Mouse (Mus musculus) heart, embryonic 11.5 days (tissue): ENCODE results near the gene Mbl2. TPM values are rescaled to one million over a fixed set of nuclear protein-coding genes. Genes with fewer than 3 reads are reported as not detected.
"Not testable (repeated sequence)": the region's sequence is repeated elsewhere in the genome, so short reads cannot be mapped to it uniquely, and the experiment has no call there.

Source experiments
- ATAC-seq: fragments of 200-750 bp; cut with Nextera tagmentation; replicated peaks from 2 replicates; pipeline ENCODE4 v1.8.0; 2017; ENCODE audit warnings: moderate library complexity; ENCODE audit not compliant: insufficient number of reproducible peaks, low FRiP score, low TSS enrichment
- H3K27ac ChIP-seq: fragments of 300-500 bp; sonication (generic); 2 replicates; pipeline ENCODE4 v1.5.1; 2014; ENCODE audit warnings: mild to moderate bottlenecking, low read depth, low read length
- H3K27me3 ChIP-seq: fragments of 300-500 bp; sonication (generic); 2 replicates; pipeline ENCODE4 v1.6.1; 2014; ENCODE audit warnings: mild to moderate bottlenecking, low read length, mixed read lengths; ENCODE audit not compliant: control insufficient read depth, insufficient read depth
- H3K36me3 ChIP-seq: fragments of 300-500 bp; sonication (generic); 2 replicates; pipeline ENCODE4 v1.6.1; 2014; ENCODE audit warnings: mild to moderate bottlenecking, low read length, moderate library complexity, mixed read lengths; ENCODE audit not compliant: control insufficient read depth, insufficient read depth
- H3K4me1 ChIP-seq: fragments of 300-500 bp; sonication (generic); 2 replicates; pipeline ENCODE4 v1.6.1; 2014; ENCODE audit warnings: low read length; ENCODE audit not compliant: control insufficient read depth, insufficient read depth
- H3K4me2 ChIP-seq: fragments of 300-500 bp; sonication (generic); 2 replicates; pipeline ENCODE4 v1.6.1; 2014; ENCODE audit warnings: mild to moderate bottlenecking, moderate library complexity
- H3K4me3 ChIP-seq: fragments of 300-500 bp; sonication (generic); 2 replicates; pipeline ENCODE4 v1.5.1; 2014; ENCODE audit warnings: low read depth, low read length
- H3K9ac ChIP-seq: fragments of 300-500 bp; sonication (generic); 2 replicates; pipeline ENCODE4 v1.6.1; 2014; ENCODE audit warnings: mild to moderate bottlenecking, low read depth, low read length, moderate library complexity
- H3K9me3 ChIP-seq: fragments of 300-500 bp; sonication (generic); replicated peaks from 2 replicates; pipeline ENCODE4 v1.6.1; 2016; ENCODE audit warnings: low read length; ENCODE audit not compliant: control insufficient read depth
- WGBS: fragments of 180-500 bp; shearing (Covaris S2); extraction: QIAGEN DNeasy Blood & Tissue Kit; methylation state at CpG from one replicate; pipeline ENCODE4 v1.1.7; 2014; ENCODE audit not compliant: insufficient replicate concordance; 5-methylcytosine and 5-hydroxymethylcytosine counted together
- polyA plus RNA-seq: library from polyadenylated mRNA; unstranded; fragments of >200 nt; fragmentation: Nextera tagmentation; extraction: Ambion mirVana; gene quantifications from 2 replicates; pipeline ENCODE4 v1.2.1, GENCODE M21; 2014

The Mbl2 gene
- polyA plus RNA-seq, 1 experiment from 2014 or later = not detected

GRCm38 (mm10) chr19:30214026-30214425 is 18.7 kb upstream of the Mbl2 start:
- Histone ChIP-seq H3K9me3 (no peaks in the 10 kb centered on the region), H3K4me3 (no peak overlapping the region), H3K4me1 (no peaks in the 10 kb centered on the region), H3K36me3 (no peaks in the 10 kb centered on the region), H3K9ac (no peak overlapping the region), H3K27ac (no peak overlapping the region), H3K27me3 (no peaks in the 10 kb centered on the region), H3K4me2 (no peak overlapping the region)
- WGBS = 16% methylated on average over 2 of the region's 2 CpGs
- no peak for ATAC-seq

GRCm38 (mm10) chr19:30215736-30216135 is 17.0 kb upstream of the Mbl2 start:
- not testable (repeated sequence) for H3K27ac ChIP-seq, H3K4me2 ChIP-seq, ATAC-seq, H3K27me3 ChIP-seq, H3K36me3 ChIP-seq, H3K9me3 ChIP-seq, H3K4me1 ChIP-seq, H3K4me3 ChIP-seq, H3K9ac ChIP-seq
- 65% methylated on average over 2 of the region's 2 CpGs for WGBS

- no peak overlapping the region for H3K9ac ChIP-seq
- no peaks in the 10 kb centered on the region for H3K36me3 ChIP-seq
- H3K9me3 ChIP-seq = no peaks in the 10 kb centered on the region
- no peaks in the 10 kb centered on the region for H3K4me1 ChIP-seq
- H3K4me3 ChIP-seq = no peak overlapping the region
- no peak overlapping the region for H3K4me2 ChIP-seq
- H3K27ac ChIP-seq = no peak overlapping the region
- ATAC-seq = no peak
- WGBS = 62% methylated on average over 4 of the region's 4 CpGs
- no peaks in the 10 kb centered on the region for H3K27me3 ChIP-seq
These were observed 16.6 kb upstream of the Mbl2 start for GRCm38 (mm10) chr19:30216186-30216585.

DNA sequence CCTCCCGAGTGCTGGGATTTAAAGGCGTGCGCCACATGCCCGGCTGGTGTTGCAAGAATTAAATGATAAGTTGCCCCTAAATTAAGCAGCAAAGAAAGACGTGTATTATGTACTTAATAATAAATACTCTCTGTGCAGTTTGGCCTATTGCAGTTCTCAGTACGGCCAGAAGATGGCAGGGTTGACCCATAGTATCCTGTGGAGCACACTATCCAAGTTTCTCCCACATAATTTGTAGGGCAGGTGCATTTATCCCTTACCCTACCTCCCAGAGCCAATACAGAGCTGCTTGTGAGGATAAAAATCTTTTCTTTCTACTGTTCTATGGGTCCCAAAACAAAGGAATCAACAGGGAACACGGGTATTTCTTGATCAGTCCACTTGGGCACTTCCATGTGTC is 15.4 kb upstream of the Mbl2 start:
- no peak overlapping the region for H3K4me2 ChIP-seq
- H3K27ac ChIP-seq = no peak overlapping the region
- ATAC-seq = no peak
- no peak overlapping the region for H3K4me3 ChIP-seq
- 14% methylated on average over 7 of the region's 7 CpGs for WGBS
- H3K9me3 ChIP-seq = no peaks in the 10 kb centered on the region
- no peaks in the 10 kb centered on the region for H3K36me3 ChIP-seq
- H3K27me3 ChIP-seq = no peaks in the 10 kb centered on the region
- H3K4me1 ChIP-seq = no peaks in the 10 kb centered on the region
- no peak overlapping the region for H3K9ac ChIP-seq

GRCm38 (mm10) chr19:30222593-30222992 is 10.1 kb upstream of the Mbl2 start:
- not testable (repeated sequence) for H3K27me3 ChIP-seq, H3K9ac ChIP-seq, ATAC-seq, H3K9me3 ChIP-seq, H3K4me1 ChIP-seq, H3K4me3 ChIP-seq, H3K4me2 ChIP-seq, H3K27ac ChIP-seq, H3K36me3 ChIP-seq
- 50% methylated on average over 8 of the region's 8 CpGs for WGBS

- Histone ChIP-seq H3K4me1 (no peaks in the 10 kb centered on the region), H3K27ac (no peak overlapping the region), H3K27me3 (no peaks in the 10 kb centered on the region), H3K9ac (no peak overlapping the region), H3K36me3 (no peaks in the 10 kb centered on the region), H3K9me3 (no peaks in the 10 kb centered on the region), H3K4me2 (no peak overlapping the region), H3K4me3 (no peak overlapping the region)
- WGBS = 70% methylated on average over 3 of the region's 3 CpGs
- ATAC-seq = no peak
These were observed 3.3 kb upstream of the Mbl2 start for GRCm38 (mm10) chr19:30229477-30229876.

DNA sequence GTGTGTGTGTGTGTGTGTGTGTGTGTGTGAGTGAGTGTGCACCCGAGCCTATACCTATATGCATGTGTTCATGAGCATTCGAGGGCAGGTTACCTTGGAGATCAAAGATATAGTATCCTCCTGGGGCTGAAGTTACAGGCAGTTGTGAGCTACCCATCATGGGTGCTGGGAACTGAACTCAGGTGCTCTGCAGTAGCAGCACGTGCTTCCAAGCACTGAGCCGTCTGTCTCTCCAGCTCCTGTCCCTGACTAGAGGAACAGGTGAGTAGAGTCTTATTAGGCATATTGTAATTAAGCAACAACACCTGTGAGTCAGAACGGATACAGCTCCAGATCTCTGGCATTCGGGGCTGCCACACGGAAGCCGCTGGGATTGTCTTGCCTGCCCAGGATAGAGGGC is 1.7 kb downstream of the Mbl2 start:
- Histone ChIP-seq H3K9ac (no peak overlapping the region), H3K4me2 (no peak overlapping the region), H3K27me3 (no peaks in the 10 kb centered on the region), H3K36me3 (no peaks in the 10 kb centered on the region), H3K27ac (no peak overlapping the region), H3K9me3 (no peaks in the 10 kb centered on the region), H3K4me3 (no peak overlapping the region), H3K4me1 (no peaks in the 10 kb centered on the region)
- 75% methylated on average over 8 of the region's 8 CpGs for WGBS
- no peak for ATAC-seq

GRCm38 (mm10) chr19:30247359-30247758 is 14.6 kb downstream of the Mbl2 start:
- ATAC-seq = no peak
- no peak overlapping the region for H3K4me3 ChIP-seq
- 22% methylated on average over 11 of the region's 11 CpGs for WGBS

DNA sequence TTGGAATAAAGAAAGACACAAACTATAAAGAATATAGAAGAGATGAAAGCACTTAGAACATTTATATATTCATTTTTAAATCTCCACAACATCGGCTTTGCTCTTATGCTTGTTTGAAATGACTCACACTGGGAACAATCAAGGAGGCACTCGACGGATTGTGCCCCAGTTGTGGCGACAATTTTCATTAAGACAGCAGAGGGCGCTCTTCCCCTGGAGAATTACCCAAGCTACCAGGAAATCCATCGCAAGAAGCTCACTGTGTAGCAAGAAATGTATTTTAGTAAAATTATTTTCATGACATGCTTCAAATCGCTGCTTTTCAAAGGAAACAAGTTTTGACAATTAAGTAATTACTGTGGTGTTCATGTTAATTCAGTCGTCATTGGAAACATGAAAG is 16.1 kb downstream of the Mbl2 start:
- no peak overlapping the region for H3K4me3 ChIP-seq
- H3K4me2 ChIP-seq = no peak overlapping the region
- WGBS = 5% methylated on average over 8 of the region's 8 CpGs
- no peaks in the 10 kb centered on the region for H3K9me3 ChIP-seq
- no peak for ATAC-seq
- no peaks in the 10 kb centered on the region for H3K36me3 ChIP-seq
- no peak overlapping the region for H3K27ac ChIP-seq
- H3K27me3 ChIP-seq = no peaks in the 10 kb centered on the region
- no peaks in the 10 kb centered on the region for H3K4me1 ChIP-seq
- H3K9ac ChIP-seq = no peak overlapping the region

More at GRCm38 (mm10) chr19:30247359-30247758, 14.6 kb downstream of the Mbl2 start:
- H3K36me3 ChIP-seq = no peaks in the 10 kb centered on the region
- no peaks in the 10 kb centered on the region for H3K9me3 ChIP-seq
- no peaks in the 10 kb centered on the region for H3K27me3 ChIP-seq
- no peak overlapping the region for H3K4me2 ChIP-seq
- no peak overlapping the region for H3K9ac ChIP-seq
- no peaks in the 10 kb centered on the region for H3K4me1 ChIP-seq
- H3K27ac ChIP-seq = no peak overlapping the region
